Comparison of ENCODE assay signal across 11 mouse cellular contexts in genomic region chr14:77636931-77637330, GRCm38 (mm10).
A peak's percentile ranks its signal among the peaks of the same experiment; 100 is the strongest.
DNase-seq lines count a peak whose midpoint lies in the region; ATAC-seq and TF ChIP-seq lines count a peak whose summit lies in the region.
"Had no signal": no experiment of that assay in that cellular context is flagged by ENCODE, and none has a peak within 500 bp of the region (broad histone marks: within the 10 kb centered on the region; RNA-seq: fewer than 3 reads in every experiment).

No protein-coding gene starts in this region.

- H3K9ac ChIP-seq in kidney, embryonic 14.5 days (ENCODE audit: low read depth, low read length), result no peak overlapping the region
- H3K9ac ChIP-seq: embryonic facial prominence, embryonic 13.5 days; lung, embryonic 14.5 days had no signal

- H3K27me3 ChIP-seq in kidney, embryonic 14.5 days (ENCODE audit: control insufficient read depth, insufficient read depth, low read length), result no peaks in the 10 kb centered on the region
- H3K27me3 ChIP-seq in C2C12 (ENCODE audit: control insufficient read depth, insufficient read depth, insufficient read length), result no peaks in the 10 kb centered on the region
- H3K27me3 ChIP-seq: embryonic facial prominence, embryonic 13.5 days had no signal

- H3K4me1 ChIP-seq in kidney, embryonic 14.5 days (ENCODE audit: control insufficient read depth, insufficient read depth, low read length), result peaks cover 2% of the 10 kb centered on the region; the same call in 1 of the 2 replicates

- no peaks in the 10 kb centered on the region for H3K79me3 ChIP-seq in C2C12 (ENCODE audit: low read depth)

- 36% methylated on average over 6 of the region's 6 CpGs for WGBS in kidney, embryonic 14.5 days

- H3K36me3 ChIP-seq in kidney, embryonic 14.5 days (ENCODE audit: control insufficient read depth, insufficient read depth, low read length), result no peaks in the 10 kb centered on the region
- H3K36me3 ChIP-seq in C2C12 (ENCODE audit: control insufficient read depth, insufficient read depth), result no peaks in the 10 kb centered on the region
- H3K36me3 ChIP-seq: embryonic facial prominence, embryonic 13.5 days had no signal

- no peak for TF ChIP-seq CTCF in C2C12 (IDR thresholded peaks at IDR 0.05; ENCODE audit: control insufficient read depth, insufficient read depth, insufficient read length)
- TF ChIP-seq CTCF in left cerebral cortex, adult 2 months (IDR thresholded peaks at IDR 0.05), result no peak

- intact Hi-C loops in left cerebral cortex, adult 2 months (cut with DNase I), result no loop called here

- no peaks in the 10 kb centered on the region for H3K79me2 ChIP-seq in C2C12 (ENCODE audit: control insufficient read depth, insufficient read depth)

- H3K4me3 ChIP-seq in kidney, embryonic 14.5 days (ENCODE audit: low read length), result no peak overlapping the region
- no peak overlapping the region for H3K4me3 ChIP-seq in C2C12 (ENCODE audit: insufficient read depth, poor library complexity, severe bottlenecking)
- no peak overlapping the region for H3K4me3 ChIP-seq in left cerebral cortex, adult 2 months
- H3K4me3 ChIP-seq: embryonic facial prominence, embryonic 13.5 days had no signal

- no peak overlapping the region for H3K27ac ChIP-seq in kidney, embryonic 14.5 days (ENCODE audit: low read depth, low read length)
- 0 out of 2 replicates have a peak overlapping the region, but pooled peaks have one; percentile 29 for H3K27ac ChIP-seq in left cerebral cortex, adult 2 months
- H3K27ac ChIP-seq: embryonic facial prominence, embryonic 13.5 days had no signal

- no peak overlapping the region for H3ac ChIP-seq in C2C12 (ENCODE audit: control insufficient read depth, insufficient read length, low read depth)

- no peaks in the 10 kb centered on the region for H3K9me3 ChIP-seq in kidney, embryonic 14.5 days (ENCODE audit: control insufficient read depth, low read length)
- H3K9me3 ChIP-seq: embryonic facial prominence, embryonic 13.5 days had no signal

- no peak overlapping the region for H3K4me2 ChIP-seq in kidney, embryonic 14.5 days (replicated peaks; ENCODE audit: low read depth, low read length)
- H3K4me2 ChIP-seq: embryonic facial prominence, embryonic 13.5 days; lung, embryonic 14.5 days had no signal

- DNase-seq in kidney, postnatal 10 days, result peak; percentile 13
- peak; percentile 61 for DNase-seq in embryo, embryonic 10 days (ENCODE audit: low spot score)
- peak in 1 of 2 experiments; percentile 43 for DNase-seq in left cerebral cortex, adult 2 months (ENCODE audit: extremely low spot score in 1 of 2, low spot score in 2 of 2)
- DNase-seq in lung, adult 18-20 months, result no peak
- no peak for DNase-seq in cerebellum, adult 11-12 months
- DNase-seq: lung, embryonic 14.5 days had no signal

- ATAC-seq in kidney, embryonic 14.5 days (ENCODE audit: low FRiP score, low TSS enrichment), result no peak
- ATAC-seq in erythroid progenitor cell, adult 5-6 weeks (replicated peaks; ENCODE audit: low FRiP score, poor library complexity, severe bottlenecking), result no peak
- ATAC-seq: activated CD4-positive, CD25-positive, alpha-beta regulatory T cell, adult 4 months had no signal

TF ChIP-seq in C2C12, 6 proteins besides CTCF, POLR2A, EP300 and RAD21:
- TF ChIP-seq MAX (IDR thresholded peaks at IDR 0.05) (no peak), MYOD1 (IDR thresholded peaks at IDR 0.05; ENCODE audit: control insufficient read depth, insufficient read length, low read depth) (peak; percentile 59), USF1 (IDR thresholded peaks at IDR 0.05; ENCODE audit: low read depth) (peak; percentile 43)

Comparison
In these comparisons a context has a peak if more than half of its experiments do, and no peak if none do; other contexts are left out.
1. DNase-seq: peak in kidney, postnatal 10 days (single experiment) and embryo, embryonic 10 days (single experiment); none in lung, adult 18-20 months (0 of 2) and cerebellum, adult 11-12 months (single experiment).